Mouse (Mus musculus) hindbrain, embryonic 14.5 days (tissue): Measurements from ENCODE around the gene Prkch. TPM values are rescaled to one million over a fixed set of nuclear protein-coding genes. Genes with fewer than 3 reads are reported as not detected.

Experiments used
- ATAC-seq: fragments of 200-750 bp; cut with Nextera tagmentation; 2 replicates; pipeline ENCODE4 v1.8.0; 2017; ENCODE audit warnings: moderate number of reproducible peaks, mild to moderate bottlenecking, moderate TSS enrichment, moderate library complexity; ENCODE audit not compliant: low FRiP score
- DNase-seq: peaks from one replicate; pipeline ENCODE4 v3.0.0-alpha.2; 2015; ENCODE audit warnings: low spot score
- H3K27ac ChIP-seq: fragments of 300-500 bp; sonication (generic); 2 replicates; pipeline ENCODE4 v1.5.1; 2014; ENCODE audit warnings: mild to moderate bottlenecking, moderate library complexity
- H3K27me3 ChIP-seq: fragments of 300-500 bp; sonication (generic); 2 replicates; pipeline ENCODE4 v1.6.1; 2014; ENCODE audit warnings: mild to moderate bottlenecking, low read length, mixed read lengths; ENCODE audit not compliant: control insufficient read depth, insufficient read depth
- H3K36me3 ChIP-seq: fragments of 300-500 bp; sonication (generic); replicated peaks from 2 replicates; pipeline ENCODE4 v1.6.1; 2014; ENCODE audit not compliant: control insufficient read depth, insufficient read depth
- H3K4me1 ChIP-seq: fragments of 300-500 bp; sonication (generic); replicated peaks from 2 replicates; pipeline ENCODE4 v1.6.1; 2014; ENCODE audit warnings: antibody characterized with exemption, low read length, mixed read lengths; ENCODE audit not compliant: control insufficient read depth, insufficient read depth
- H3K4me2 ChIP-seq: fragments of 300-500 bp; sonication (generic); replicated peaks from 2 replicates; pipeline ENCODE4 v1.6.1; 2014; ENCODE audit warnings: mild to moderate bottlenecking, moderate library complexity
- H3K4me3 ChIP-seq: fragments of 300-500 bp; sonication (generic); replicated peaks from 2 replicates; pipeline ENCODE4 v1.5.1; 2014; ENCODE audit warnings: mild to moderate bottlenecking, low read length
- H3K9ac ChIP-seq: fragments of 300-500 bp; sonication (generic); 2 replicates; pipeline ENCODE4 v1.6.1; 2014
- H3K9me3 ChIP-seq: fragments of 300-500 bp; sonication (generic); 2 replicates; pipeline ENCODE4 v1.6.1; 2016; ENCODE audit warnings: low read length; ENCODE audit not compliant: control insufficient read depth
- WGBS: fragments of 180-500 bp; shearing (Covaris S2); extraction: QIAGEN DNeasy Blood & Tissue Kit; methylation state at CpG from one replicate; pipeline ENCODE4 v1.1.7; 2014; 5-methylcytosine and 5-hydroxymethylcytosine counted together
- polyA plus RNA-seq: library from polyadenylated mRNA; unstranded; fragments of >200 nt; fragmentation: Nextera tagmentation; extraction: Ambion mirVana; gene quantifications from 2 replicates; pipeline ENCODE4 v1.2.1, GENCODE M21; 2014

Gene Prkch
- polyA plus RNA-seq, 1 experiment from 2014 or later, result 9.9 TPM

DNA sequence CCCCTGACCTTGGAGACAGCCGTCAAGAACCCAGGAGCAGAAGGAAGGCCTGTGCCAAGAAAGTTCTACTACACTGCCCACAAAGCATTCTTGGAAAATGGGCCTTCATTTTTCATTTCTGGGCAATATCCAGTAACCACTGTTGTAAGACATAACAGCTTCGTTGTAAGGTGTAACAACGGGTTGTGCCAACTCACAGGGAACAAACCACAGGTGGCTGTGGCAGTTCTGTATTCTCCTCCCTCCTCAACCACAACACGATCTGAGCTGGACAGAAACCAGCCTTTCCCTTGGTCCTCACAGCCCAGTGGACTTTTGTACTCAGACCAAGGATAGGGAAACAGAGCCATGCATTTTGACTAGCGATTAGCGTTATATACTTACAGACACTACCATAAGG is 171.9 kb downstream of the Prkch start:
- peaks cover 5% of the 10 kb centered on the region; the same call in 1 of the 2 replicates for H3K4me1 ChIP-seq
- H3K27ac ChIP-seq, result no peak overlapping the region
- DNase-seq (no peak), ATAC-seq (no peak)
- H3K27me3 ChIP-seq, result no peaks in the 10 kb centered on the region
- no peak overlapping the region for H3K4me3 ChIP-seq
- H3K9me3 ChIP-seq, result no peaks in the 10 kb centered on the region
- H3K4me2 ChIP-seq, result no peak overlapping the region
- no peak overlapping the region for H3K9ac ChIP-seq
- WGBS, result 95% methylated on average over 6 of the region's 6 CpGs
- no peaks in the 10 kb centered on the region for H3K36me3 ChIP-seq

DNA sequence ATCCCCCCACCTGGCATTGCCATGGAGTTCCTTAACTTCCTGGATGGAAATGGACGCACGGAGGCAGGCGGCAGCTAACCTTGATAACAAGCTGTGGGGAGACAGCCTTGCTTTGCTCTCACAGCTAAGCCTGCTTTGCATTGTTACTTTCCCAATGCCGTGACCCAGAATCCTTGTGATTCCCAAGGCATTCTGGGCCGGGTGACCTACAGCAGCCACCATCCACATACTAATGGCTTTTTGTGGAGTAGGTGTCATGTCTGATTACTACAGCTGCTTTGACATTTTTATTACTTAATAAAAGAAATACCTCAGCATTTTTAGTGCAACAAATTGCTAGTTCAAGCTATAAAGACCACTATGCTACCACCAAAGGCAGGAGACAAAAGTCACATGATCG is 177.4 kb downstream of the Prkch start:
- H3K27me3 ChIP-seq, result no peaks in the 10 kb centered on the region
- H3K9me3 ChIP-seq, result no peaks in the 10 kb centered on the region
- no peak overlapping the region for H3K4me2 ChIP-seq
- DNase-seq (no peak), ATAC-seq (no peak)
- H3K36me3 ChIP-seq, result no peaks in the 10 kb centered on the region
- no peak overlapping the region for H3K9ac ChIP-seq
- no peak overlapping the region for H3K27ac ChIP-seq
- H3K4me3 ChIP-seq, result no peak overlapping the region
- no peaks in the 10 kb centered on the region for H3K4me1 ChIP-seq
- 70% methylated on average over 6 of the region's 6 CpGs for WGBS

DNA sequence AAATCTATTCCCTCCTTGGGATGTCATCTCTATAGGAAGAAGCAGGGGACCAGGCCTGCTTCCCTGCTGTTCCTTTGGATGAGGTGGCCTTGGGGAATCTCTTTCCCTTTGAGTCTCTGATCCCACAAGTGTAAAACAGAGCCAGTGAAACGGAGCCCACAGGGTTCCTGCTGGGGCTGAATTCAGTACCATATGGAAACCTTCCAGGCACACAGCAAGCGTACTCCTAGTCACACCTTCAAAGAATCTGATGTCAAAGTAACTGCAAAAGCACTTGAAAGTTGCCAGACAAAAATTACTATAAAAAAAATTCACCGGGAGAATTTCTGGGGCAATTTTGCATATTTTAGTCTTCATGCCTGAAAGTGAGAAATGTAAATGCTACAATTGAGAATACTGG is 178.2 kb downstream of the Prkch start:
- Histone ChIP-seq H3K27me3 (no peaks in the 10 kb centered on the region), H3K4me3 (no peak overlapping the region), H3K9me3 (no peaks in the 10 kb centered on the region), H3K4me1 (no peaks in the 10 kb centered on the region), H3K36me3 (no peaks in the 10 kb centered on the region), H3K4me2 (no peak overlapping the region), H3K27ac (no peak overlapping the region), H3K9ac (no peak overlapping the region)
- 68% methylated on average over 3 of the region's 3 CpGs for WGBS
- DNase-seq, result no peak
- ATAC-seq, result no peak

DNA sequence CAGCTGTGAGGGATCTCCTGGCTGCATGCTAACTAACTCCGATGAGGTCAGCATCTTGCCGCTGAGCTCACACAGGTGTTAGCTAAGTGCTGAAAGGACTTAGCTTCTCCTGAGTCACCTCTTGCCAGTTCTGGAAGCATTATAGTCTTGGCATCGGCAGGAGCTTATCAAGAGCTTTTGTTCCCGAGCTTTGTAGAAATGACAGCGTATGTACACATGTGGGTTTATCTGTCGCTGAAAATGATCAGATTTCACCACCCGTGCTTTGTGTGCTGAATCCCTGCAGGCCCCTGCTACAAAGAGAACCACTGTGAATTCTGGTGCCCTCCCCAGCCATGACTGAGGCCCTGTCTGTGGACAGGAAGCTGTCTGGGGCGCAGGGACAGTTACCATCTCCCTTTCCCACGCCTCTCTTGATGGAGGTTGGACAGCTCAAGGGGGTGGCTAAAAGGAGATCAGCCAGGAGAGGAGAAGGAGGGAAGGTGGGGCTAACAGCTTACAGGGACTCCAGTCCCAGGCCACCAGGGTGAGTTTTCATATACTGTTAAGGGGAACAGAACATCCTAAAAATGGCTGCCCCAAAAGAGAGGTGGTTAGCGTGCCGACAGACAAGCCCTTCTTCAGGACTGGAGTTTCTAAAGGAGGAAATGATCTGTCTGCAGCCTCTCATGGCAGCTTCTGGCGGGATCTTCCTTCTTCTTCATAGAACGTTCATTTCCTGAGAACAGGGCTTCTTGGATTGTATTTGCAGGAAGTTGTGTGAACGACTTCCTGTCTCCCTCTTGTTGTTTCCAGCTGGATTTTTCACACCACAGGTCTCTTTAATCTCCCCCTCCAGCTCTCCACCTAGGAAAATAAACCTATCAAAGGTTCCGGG is 180.3 kb downstream of the Prkch start:
- no peak for DNase-seq
- H3K4me2 ChIP-seq, result no peak overlapping the region
- H3K36me3 ChIP-seq, result no peaks in the 10 kb centered on the region
- no peaks in the 10 kb centered on the region for H3K4me1 ChIP-seq
- no peak overlapping the region for H3K4me3 ChIP-seq
- no peak for ATAC-seq
- H3K9ac ChIP-seq, result no peak overlapping the region
- no peaks in the 10 kb centered on the region for H3K9me3 ChIP-seq
- no peak overlapping the region for H3K27ac ChIP-seq
- H3K27me3 ChIP-seq, result no peaks in the 10 kb centered on the region
- WGBS, result 72% methylated on average over 15 of the region's 15 CpGs

DNA sequence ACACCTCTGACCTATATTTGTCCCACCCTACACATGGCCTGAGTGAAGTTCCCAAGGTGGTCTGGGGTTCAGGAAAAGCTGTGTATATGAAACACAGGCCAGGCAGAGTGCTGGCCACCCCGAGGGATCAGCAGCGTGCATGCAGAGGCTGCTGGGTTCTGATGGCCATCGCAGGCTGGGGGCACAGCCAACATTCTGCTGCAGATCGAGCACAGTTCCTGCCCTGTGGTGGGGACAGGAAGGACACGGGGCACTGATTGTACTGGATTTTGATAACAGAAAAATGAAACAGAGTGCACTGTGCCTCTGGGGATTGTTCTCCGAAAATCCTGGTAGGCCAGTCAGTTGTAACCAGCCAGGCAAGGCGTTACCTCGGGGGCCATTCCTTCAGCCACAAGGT is 181.6 kb downstream of the Prkch start:
- Histone ChIP-seq H3K27ac (no peak overlapping the region), H3K4me1 (no peaks in the 10 kb centered on the region), H3K9me3 (no peaks in the 10 kb centered on the region), H3K27me3 (no peaks in the 10 kb centered on the region), H3K36me3 (no peaks in the 10 kb centered on the region), H3K4me3 (no peak overlapping the region), H3K4me2 (no peak overlapping the region), H3K9ac (no peak overlapping the region)
- DNase-seq, result no peak
- ATAC-seq, result no peak
- WGBS, result 87% methylated on average over 8 of the region's 8 CpGs

DNA sequence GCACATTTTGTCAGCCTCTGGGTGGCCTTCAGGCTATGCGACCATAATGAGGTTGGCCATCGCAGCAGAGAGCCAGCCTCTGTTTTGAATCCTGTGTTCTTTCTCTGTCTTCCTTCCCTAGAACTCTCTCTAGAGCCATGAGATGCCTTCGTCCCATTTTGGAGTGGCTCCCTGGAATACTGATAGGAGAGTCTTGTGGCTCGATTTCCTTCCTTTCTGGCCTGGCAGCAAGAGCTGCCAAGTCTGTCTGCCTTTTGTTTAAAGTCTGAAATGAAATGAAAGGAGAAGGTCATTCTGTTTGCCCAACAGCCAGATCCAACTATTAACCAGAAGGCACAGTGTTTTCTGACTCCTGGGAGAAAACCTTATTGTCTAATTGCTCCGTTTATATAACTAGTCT is 184.2 kb downstream of the Prkch start:
- DNase-seq (no peak), ATAC-seq (no peak)
- Histone ChIP-seq H3K9ac (no peak overlapping the region), H3K27me3 (no peaks in the 10 kb centered on the region), H3K9me3 (no peaks in the 10 kb centered on the region), H3K27ac (0 out of 2 replicates have a peak overlapping the region, but pooled peaks have one; percentile 16), H3K4me3 (no peak overlapping the region), H3K36me3 (no peaks in the 10 kb centered on the region), H3K4me2 (no peak overlapping the region), H3K4me1 (no peaks in the 10 kb centered on the region)
- 67% methylated on average over 5 of the region's 5 CpGs for WGBS

DNA sequence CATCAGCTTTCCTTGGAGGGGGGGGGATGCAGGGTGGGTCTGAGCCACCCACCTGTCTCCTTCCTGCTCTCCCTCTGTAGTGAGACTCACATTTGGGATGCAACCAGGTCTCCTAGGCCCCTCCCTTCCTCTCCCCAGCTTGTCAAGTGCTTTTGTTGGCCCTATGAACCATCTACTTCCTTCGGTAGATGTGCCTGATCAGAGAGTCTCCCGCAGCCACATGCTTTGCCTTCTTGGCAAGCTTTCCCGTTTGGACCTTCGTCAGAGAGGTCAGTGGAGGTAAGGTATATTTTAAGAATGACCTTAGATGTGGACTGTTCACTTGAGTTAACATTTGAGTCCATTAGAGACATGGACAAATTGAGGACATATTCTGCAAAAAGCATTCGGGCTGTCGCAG is 184.9 kb downstream of the Prkch start:
- no peak; the same call in 1 of the 2 replicates for ATAC-seq
- Histone ChIP-seq H3K9ac (no peak overlapping the region), H3K4me1 (no peaks in the 10 kb centered on the region), H3K4me2 (no peak overlapping the region), H3K27ac (no peak overlapping the region), H3K4me3 (no peak overlapping the region), H3K27me3 (no peaks in the 10 kb centered on the region), H3K36me3 (no peaks in the 10 kb centered on the region), H3K9me3 (no peaks in the 10 kb centered on the region)
- 90% methylated on average over 6 of the region's 6 CpGs for WGBS
- no peak for DNase-seq

DNA sequence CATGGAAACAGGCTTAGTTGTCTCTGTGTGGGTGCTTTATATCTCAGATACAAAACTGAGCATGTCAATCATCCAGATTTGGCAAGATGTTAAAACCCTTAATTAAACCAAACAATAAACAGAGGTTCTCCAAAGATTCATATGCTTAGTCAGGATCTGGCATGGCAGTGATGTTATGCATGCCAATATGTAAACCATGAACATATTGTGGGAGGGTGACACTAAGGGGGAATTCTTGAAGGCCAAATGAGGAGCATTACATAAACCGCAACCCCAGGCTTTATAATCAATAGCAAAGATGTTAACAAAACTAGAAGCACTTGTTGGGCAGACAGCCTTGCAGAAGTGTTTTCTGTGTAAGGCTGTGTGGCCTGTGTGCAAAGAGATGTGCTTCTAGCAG is 186.2 kb downstream of the Prkch start:
- Histone ChIP-seq H3K4me1 (no peaks in the 10 kb centered on the region), H3K4me3 (no peak overlapping the region), H3K9ac (no peak overlapping the region), H3K36me3 (no peaks in the 10 kb centered on the region), H3K4me2 (no peak overlapping the region), H3K27me3 (no peaks in the 10 kb centered on the region), H3K9me3 (no peaks in the 10 kb centered on the region), H3K27ac (no peak overlapping the region)
- no peak for DNase-seq
- 88% methylated on average over 1 of the region's 1 CpGs for WGBS
- no peak for ATAC-seq

DNA sequence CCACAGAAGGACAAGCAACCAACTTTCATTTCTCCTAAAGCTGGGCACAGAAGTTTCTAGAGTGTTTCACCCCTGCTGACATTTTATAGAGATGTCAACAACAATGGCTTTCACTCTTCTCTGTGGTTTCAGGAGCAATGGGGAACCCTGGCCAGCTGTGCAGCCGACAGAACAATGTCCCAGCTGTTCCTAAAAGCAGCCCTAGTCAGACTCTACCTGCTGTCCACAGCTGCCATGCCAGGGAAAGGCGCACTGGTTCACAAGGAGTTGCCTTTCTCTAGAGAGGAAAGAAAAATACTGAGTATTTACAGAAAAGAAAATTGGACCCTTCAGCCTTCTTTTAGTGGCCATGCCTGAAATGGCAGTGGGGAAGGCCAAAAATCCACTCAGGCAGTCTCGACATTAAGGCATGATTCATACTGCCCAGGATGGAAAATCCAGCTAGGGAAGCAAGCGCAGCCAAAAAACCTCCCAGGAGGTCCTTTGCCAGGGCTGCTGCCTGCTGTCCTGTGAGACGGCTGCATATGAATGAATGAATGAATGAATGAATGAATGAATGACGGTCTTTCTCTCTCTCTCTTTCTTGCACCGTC is 190.3 kb downstream of the Prkch start:
- Histone ChIP-seq H3K4me1 (peaks cover 7% of the 10 kb centered on the region; the same call in 1 of the 2 replicates), H3K4me2 (no peak overlapping the region), H3K9ac (no peak overlapping the region), H3K27ac (no peak overlapping the region), H3K9me3 (no peaks in the 10 kb centered on the region), H3K27me3 (no peaks in the 10 kb centered on the region), H3K36me3 (no peaks in the 10 kb centered on the region), H3K4me3 (no peak overlapping the region)
- DNase-seq, result no peak
- ATAC-seq, result no peak
- WGBS, result 81% methylated on average over 7 of the region's 7 CpGs
